11 mouse cellular contexts compared by ENCODE assay signal in genomic region chr3:96565105-96565504, GRCm38 (mm10). TPM values are rescaled to one million over a fixed set of nuclear protein-coding genes. Genes with fewer than 3 reads are reported as not detected.
DNase-seq lines count a peak whose midpoint lies in the region; ATAC-seq and TF ChIP-seq lines count a peak whose summit lies in the region.
"Had no signal": no experiment of that assay in that cellular context is flagged by ENCODE, and none has a peak within 500 bp of the region (broad histone marks: within the 10 kb centered on the region; RNA-seq: fewer than 3 reads in every experiment).

No protein-coding gene starts in this region.

- H3K79me2 ChIP-seq in macrophage (ENCODE audit: inconsistent target) = peaks cover 38% of the 10 kb centered on the region

- no peaks in the 10 kb centered on the region for H3K27me3 ChIP-seq in lung, embryonic 14.5 days (ENCODE audit: insufficient read depth, low read length)
- no peaks in the 10 kb centered on the region for H3K27me3 ChIP-seq in heart, embryonic 16.5 days (ENCODE audit: control insufficient read depth, insufficient read depth, low read length)
- H3K27me3 ChIP-seq: limb, embryonic 12.5 days had no signal

- no peak for ATAC-seq in lung, embryonic 14.5 days (ENCODE audit: insufficient read depth)
- ATAC-seq in heart, embryonic 16.5 days (replicated peaks; ENCODE audit: extremely low read depth, insufficient read depth, low FRiP score) = no peak

- H3K9ac ChIP-seq in lung, embryonic 14.5 days = no peak overlapping the region
- no peak overlapping the region for H3K9ac ChIP-seq in heart, embryonic 16.5 days (ENCODE audit: low read length)
- H3K9ac ChIP-seq: limb, embryonic 12.5 days had no signal

- no peaks in the 10 kb centered on the region for H3K9me3 ChIP-seq in lung, embryonic 14.5 days (ENCODE audit: low read depth, low read length)
- no peaks in the 10 kb centered on the region for H3K9me3 ChIP-seq in heart, embryonic 16.5 days (replicated peaks; ENCODE audit: control insufficient read depth, low read length)
- H3K9me3 ChIP-seq: limb, embryonic 12.5 days had no signal

- peaks cover 9% of the 10 kb centered on the region for H3K4me1 ChIP-seq in lung, embryonic 14.5 days (ENCODE audit: insufficient read depth)
- peaks cover 33% of the 10 kb centered on the region for H3K4me1 ChIP-seq in heart, embryonic 16.5 days (ENCODE audit: control insufficient read depth, insufficient read depth, low read length)

- no peak for DNase-seq in gastrocnemius, adult 2 months
- DNase-seq in gastrocnemius, postnatal 10 days = no peak
- no peak for DNase-seq in lung, embryonic 14.5 days
- no peak for DNase-seq in lung, postnatal 36 days
- no peak for DNase-seq in right cerebral cortex, postnatal 10 days (ENCODE audit: low spot score in 2 of 2)
- DNase-seq in testis, postnatal 10 days (ENCODE audit: low spot score) = no peak

- H3K36me3 ChIP-seq in lung, embryonic 14.5 days (ENCODE audit: insufficient read depth) = peaks cover 15% of the 10 kb centered on the region
- peaks cover 14% of the 10 kb centered on the region for H3K36me3 ChIP-seq in heart, embryonic 16.5 days (ENCODE audit: control insufficient read depth, insufficient read depth)
- peaks cover 13% of the 10 kb centered on the region; the same call in 1 of the 2 replicates for H3K36me3 ChIP-seq in macrophage (ENCODE audit: inconsistent target)

- no peak for TF ChIP-seq CTCF in gastrocnemius, adult 2 months (IDR thresholded peaks at IDR 0.05)
- TF ChIP-seq CTCF in lung, embryonic 14.5 days (IDR thresholded peaks at IDR 0.05; ENCODE audit: low read depth) = no peak

- WGBS in lung, embryonic 14.5 days = 78% methylated on average over 2 of the region's 3 CpGs
- 90% methylated on average over 2 of the region's 3 CpGs for WGBS in heart, embryonic 16.5 days
- 82% methylated on average over 2 of the region's 3 CpGs for WGBS in macrophage (ENCODE audit: missing documents)

- peak overlapping the region; percentile 99 for H3K27ac ChIP-seq in gastrocnemius, adult 2 months
- H3K27ac ChIP-seq in lung, embryonic 14.5 days (ENCODE audit: low read depth) = peak overlapping the region; percentile 81
- H3K27ac ChIP-seq in heart, embryonic 16.5 days (ENCODE audit: low read length) = peak overlapping the region; percentile 75
- peak overlapping the region; percentile 100 for H3K27ac ChIP-seq in macrophage

- H3K4me3 ChIP-seq in gastrocnemius, adult 2 months = no peak overlapping the region
- no peak overlapping the region for H3K4me3 ChIP-seq in lung, embryonic 14.5 days (ENCODE audit: low read depth, low read length)
- H3K4me3 ChIP-seq in heart, embryonic 16.5 days (ENCODE audit: low read length) = no peak overlapping the region
- no peak overlapping the region; the same call in 1 of the 2 replicates for H3K4me3 ChIP-seq in macrophage (ENCODE audit: inconsistent target)
- H3K4me3 ChIP-seq: limb, embryonic 12.5 days had no signal

- intact Hi-C loops in gastrocnemius, adult 2 months (cut with DNase I) = no loop called here

- H3K4me2 ChIP-seq in lung, embryonic 14.5 days = no peak overlapping the region
- peak overlapping the region; percentile 17 for H3K4me2 ChIP-seq in heart, embryonic 16.5 days (ENCODE audit: low read depth, low read length)
- H3K4me2 ChIP-seq: limb, embryonic 12.5 days had no signal

RNA-seq across cellular contexts. Expression of gene Txnip, which starts 7.3 kb away (rescaled TPM):
- 100 to 1,000 TPM; 541 to 557 TPM for total RNA-seq in gastrocnemius, adult 2 months (2021)
- total RNA-seq in gastrocnemius, postnatal 10 days (2021) = 100 to 1,000 TPM; 484 to 520 TPM
- polyA plus RNA-seq in lung, embryonic 14.5 days (2014; fragmentation: Nextera tagmentation; extraction: Ambion mirVana) = 77.2 and 96.5 TPM in 2 replicates
- polyA plus RNA-seq in heart, embryonic 16.5 days (2015; fragmentation: Nextera tagmentation; extraction: Ambion mirVana) = 209 and 226 TPM in 2 replicates
- total RNA-seq in macrophage (2018; cell fraction: chromatin; rRNA removed) = 100 to 1,000 TPM in 9 of 26 experiments, 10 to 100 TPM in 16, 1 to 10 TPM in 1; 8.8 to 741 (median 70.0) TPM
- total RNA-seq in macrophage (2018; cell fraction: cytosol; rRNA removed) = 100 to 1,000 TPM in 16 of 26 experiments, 10 to 100 TPM in 10; 12.9 to 504 (median 163) TPM
- total RNA-seq in macrophage (2018; cell fraction: nucleus; rRNA removed) = 100 to 1,000 TPM in 11 of 26 experiments, 10 to 100 TPM in 15; 14.5 to 587 (median 82.2) TPM
- 198 to 536 TPM (median 239 TPM) in 3 replicates for polyA plus RNA-seq in macrophage (2018)

RNA-seq across cellular contexts. Expression of gene Gm16253, which starts 11.7 kb away (rescaled TPM):
- 1 to 10 TPM in 1 of 2 experiments, not detected in 1; 1.1 TPM for total RNA-seq in gastrocnemius, adult 2 months (2021)
- 1 to 10 TPM in 1 of 2 experiments, under 1 TPM in 1; 0.70 to 1.1 TPM for total RNA-seq in gastrocnemius, postnatal 10 days (2021)
- 0.89 and 1.2 TPM in 2 replicates for polyA plus RNA-seq in lung, embryonic 14.5 days (2014; fragmentation: Nextera tagmentation; extraction: Ambion mirVana)
- polyA plus RNA-seq in heart, embryonic 16.5 days (2015; fragmentation: Nextera tagmentation; extraction: Ambion mirVana) = 1.3 and 1.4 TPM in 2 replicates
- not detected for total RNA-seq in macrophage (2018; cell fraction: chromatin; rRNA removed)
- under 1 TPM in 8 of 26 experiments, not detected in 18; 0.19 to 0.52 (median 0.36) TPM for total RNA-seq in macrophage (2018; cell fraction: cytosol; rRNA removed)
- total RNA-seq in macrophage (2018; cell fraction: nucleus; rRNA removed) = not detected
- not detected in 3 replicates for polyA plus RNA-seq in macrophage (2018)
- total RNA-seq: common myeloid progenitor, adult 5-6 weeks; hematopoietic stem cell, adult 5-6 weeks had no signal

RNA-seq across cellular contexts. Expression of gene Polr3gl, which starts 28.9 kb away (rescaled TPM):
- 10 to 100 TPM; 44.5 to 48.3 TPM for total RNA-seq in gastrocnemius, adult 2 months (2021)
- 10 to 100 TPM; 32.1 to 32.7 TPM for total RNA-seq in gastrocnemius, postnatal 10 days (2021)
- 17.8 and 22.9 TPM in 2 replicates for polyA plus RNA-seq in lung, embryonic 14.5 days (2014; fragmentation: Nextera tagmentation; extraction: Ambion mirVana)
- polyA plus RNA-seq in heart, embryonic 16.5 days (2015; fragmentation: Nextera tagmentation; extraction: Ambion mirVana) = 33.4 and 36.4 TPM in 2 replicates
- 100 to 1,000 TPM in 4 of 26 experiments, 10 to 100 TPM in 22; 12.2 to 172 (median 71.1) TPM for total RNA-seq in macrophage (2018; cell fraction: chromatin; rRNA removed)
- 10 to 100 TPM; 19.2 to 53.8 (median 30.2) TPM for total RNA-seq in macrophage (2018; cell fraction: cytosol; rRNA removed)
- total RNA-seq in macrophage (2018; cell fraction: nucleus; rRNA removed) = 10 to 100 TPM; 16.6 to 93.9 (median 44.1) TPM
- 31.8 to 127 TPM (median 41.1 TPM) in 3 replicates for polyA plus RNA-seq in macrophage (2018)

RNA-seq across cellular contexts. Expression of gene Ankrd34a, which starts 31.3 kb away (rescaled TPM):
- total RNA-seq in gastrocnemius, adult 2 months (2021) = under 1 TPM; 0.41 to 0.92 TPM
- total RNA-seq in gastrocnemius, postnatal 10 days (2021) = 1 to 10 TPM in 1 of 2 experiments, under 1 TPM in 1; 0.96 to 1.9 TPM
- 2.0 and 2.5 TPM in 2 replicates for polyA plus RNA-seq in lung, embryonic 14.5 days (2014; fragmentation: Nextera tagmentation; extraction: Ambion mirVana)
- 6.9 and 7.2 TPM in 2 replicates for polyA plus RNA-seq in heart, embryonic 16.5 days (2015; fragmentation: Nextera tagmentation; extraction: Ambion mirVana)
- total RNA-seq in macrophage (2018; cell fraction: chromatin; rRNA removed) = under 1 TPM in 1 of 26 experiments, not detected in 25; 0.32 TPM
- under 1 TPM in 10 of 26 experiments, not detected in 16; 0.03 to 0.22 (median 0.09) TPM for total RNA-seq in macrophage (2018; cell fraction: cytosol; rRNA removed)
- under 1 TPM in 2 of 26 experiments, not detected in 24; 0.29 to 0.31 TPM for total RNA-seq in macrophage (2018; cell fraction: nucleus; rRNA removed)
- polyA plus RNA-seq in macrophage (2018) = 0.07 to 0.15 TPM in 2 of 3 replicates, not detected in the other
- total RNA-seq: common myeloid progenitor, adult 5-6 weeks; hematopoietic stem cell, adult 5-6 weeks had no signal

RNA-seq across cellular contexts. Expression of gene Lix1l, which starts 35.8 kb away (rescaled TPM):
- 1 to 10 TPM; 4.9 to 8.4 TPM for total RNA-seq in gastrocnemius, adult 2 months (2021)
- total RNA-seq in gastrocnemius, postnatal 10 days (2021) = 10 to 100 TPM; 24.1 to 26.9 TPM
- 7.9 and 8.3 TPM in 2 replicates for polyA plus RNA-seq in lung, embryonic 14.5 days (2014; fragmentation: Nextera tagmentation; extraction: Ambion mirVana)
- 4.3 and 4.5 TPM in 2 replicates for polyA plus RNA-seq in heart, embryonic 16.5 days (2015; fragmentation: Nextera tagmentation; extraction: Ambion mirVana)
- total RNA-seq in macrophage (2018; cell fraction: chromatin; rRNA removed) = 10 to 100 TPM in 3 of 26 experiments, 1 to 10 TPM in 21, under 1 TPM in 2; 0.50 to 15.7 (median 3.9) TPM
- total RNA-seq in macrophage (2018; cell fraction: cytosol; rRNA removed) = 10 to 100 TPM in 7 of 26 experiments, 1 to 10 TPM in 19; 4.2 to 11.2 (median 7.2) TPM
- 10 to 100 TPM in 2 of 26 experiments, 1 to 10 TPM in 24; 2.0 to 12.9 (median 4.6) TPM for total RNA-seq in macrophage (2018; cell fraction: nucleus; rRNA removed)
- 7.5 to 9.5 TPM (median 8.3 TPM) in 3 replicates for polyA plus RNA-seq in macrophage (2018)
